Mouse (Mus musculus): ENCODE data around the gene Exoc6.
"Not testable (repeated sequence)": the region's sequence is repeated elsewhere in the genome, so short reads cannot be mapped to it uniquely, and the experiment has no call there.

DNA sequence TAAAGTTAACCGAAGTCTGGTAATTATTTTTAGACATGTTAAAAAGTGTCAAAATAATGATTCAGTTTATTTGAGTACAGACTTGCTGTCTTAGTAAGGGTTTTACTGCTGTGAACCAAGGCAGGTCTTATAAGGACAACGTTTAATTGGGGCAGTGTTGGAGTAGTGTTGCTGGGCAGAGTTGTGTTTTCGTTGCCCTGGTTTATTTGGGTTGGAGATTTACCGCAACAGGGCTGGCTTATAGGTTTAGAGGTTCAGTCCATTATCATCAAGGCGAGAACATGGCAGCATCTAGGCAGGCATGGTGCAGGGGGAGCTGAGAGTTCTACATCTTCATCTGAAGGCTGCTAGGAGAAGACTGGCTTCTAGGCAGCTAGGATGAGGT is 4.0 kb downstream of the Exoc6 start:
- TF ChIP-seq GATA1 (IDR thresholded peaks at IDR 0.05; ENCODE audit: borderline replicate concordance, low read length); FLI1 (IDR thresholded peaks at IDR 0.05; ENCODE audit: low read length): not testable (repeated sequence)
